Mouse (Mus musculus): ENCODE measurements around the gene Cryzl2.

DNA sequence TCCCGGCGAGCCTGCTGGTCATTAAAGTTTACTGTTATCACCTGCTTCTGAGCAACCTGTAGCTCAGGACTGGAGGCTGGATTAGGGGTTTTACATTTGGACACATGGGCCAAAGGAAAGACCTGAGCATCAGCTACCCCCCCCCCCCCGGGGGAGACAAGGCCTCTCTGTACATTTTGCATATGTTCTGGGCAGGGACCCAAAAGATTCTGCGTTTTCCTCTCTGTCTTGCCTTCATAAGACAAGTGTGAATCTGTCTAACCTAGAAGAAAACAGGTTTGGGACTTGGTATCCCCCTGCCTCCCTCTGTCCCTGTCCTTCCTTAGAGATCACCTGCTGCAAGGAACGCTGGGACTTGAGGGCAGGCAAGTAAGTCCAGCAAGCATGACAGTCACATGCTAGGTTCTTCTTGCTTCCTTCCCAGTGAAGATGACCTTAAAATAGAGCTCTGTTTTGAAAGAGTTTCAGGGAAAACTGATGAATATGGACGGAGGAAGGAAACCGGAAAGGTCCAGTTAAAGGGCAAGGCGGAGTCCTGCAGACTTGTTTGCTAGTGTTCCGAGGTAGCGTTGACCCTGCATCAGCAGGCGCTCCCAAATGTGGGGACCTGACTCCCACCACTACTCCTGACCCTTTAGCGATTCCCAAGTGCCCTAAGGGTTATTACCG, 13.6 kb upstream of the Cryzl2 start:
- TF ChIP-seq CTCF (IDR thresholded peaks at IDR 0.05; ENCODE audit: low read depth): no peak
- no peak for TF ChIP-seq EP300 (IDR thresholded peaks at IDR 0.05; ENCODE audit: low read depth)
